Mouse (Mus musculus) megakaryocyte progenitor cell, adult 5-6 weeks (primary cell): ENCODE data around the gene Kcnq5. TPM values are rescaled to one million over a fixed set of nuclear protein-coding genes. Genes with fewer than 3 reads are reported as not detected.

Experiments used
- ATAC-seq: replicated peaks from 2 replicates; pipeline ENCODE4 v1.8.0; 2016; ENCODE audit warnings: mild to moderate bottlenecking, moderate TSS enrichment, inconsistent platforms; ENCODE audit not compliant: poor library complexity
- total RNA-seq, 2 experiments: library from RNA; stranded (forward) in 1 of 2; stranded (reverse) in 1 of 2; fragments of 157-497, 149-512 nt in 1 of 2; fragments of 200-1000 nt in 1 of 2; gene quantifications; 2 replicates each; pipeline versions ENCODE4 v1.2.3 to v1.2.4; 2015 to 2017

Kcnq5 gene
- total RNA-seq, 2 experiments from 2014 or later: 3.1 to 6.4 TPM

GRCm38 (mm10) chr1:21499815-21500534 is 461.8 kb downstream of the Kcnq5 start:
- no peak for ATAC-seq

DNA sequence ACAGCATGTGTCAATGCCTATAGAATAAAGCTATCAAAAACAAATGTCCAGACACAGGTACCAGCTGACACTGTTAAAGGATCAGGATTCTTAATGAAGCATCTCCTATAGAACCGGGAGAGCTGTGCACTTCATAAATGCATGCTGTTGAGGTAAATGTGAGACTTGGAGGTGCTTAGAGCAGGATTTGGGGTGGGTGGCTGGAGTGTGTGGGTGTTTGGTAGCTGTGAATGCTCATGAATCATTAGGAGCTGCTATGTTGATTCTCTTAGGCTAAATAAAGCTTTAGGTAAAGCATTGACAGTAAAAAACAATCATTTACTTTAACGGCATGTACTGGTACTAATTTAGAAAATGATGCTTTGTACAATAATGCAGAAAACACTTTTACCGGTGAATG is 465.4 kb downstream of the Kcnq5 start:
- ATAC-seq: no peak

DNA sequence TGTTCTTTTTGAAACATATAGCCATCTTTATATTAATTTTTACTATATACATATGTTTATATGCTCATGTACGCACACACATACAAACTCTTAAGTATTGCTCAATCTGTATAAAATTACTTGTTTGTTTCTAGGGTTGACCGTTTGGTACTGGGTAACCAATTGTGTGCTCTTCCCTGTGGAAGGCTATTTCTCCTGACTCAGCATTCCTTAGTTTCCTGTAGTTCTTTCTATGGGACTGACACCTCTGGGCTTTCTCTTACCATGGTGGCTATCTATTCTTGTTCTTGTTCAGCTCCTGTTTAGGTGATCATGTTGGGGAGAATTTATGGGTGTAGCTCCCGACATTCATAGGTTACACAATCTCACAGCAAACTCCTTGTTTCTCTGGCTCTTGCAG is 473.1 kb downstream of the Kcnq5 start:
- no peak for ATAC-seq

DNA sequence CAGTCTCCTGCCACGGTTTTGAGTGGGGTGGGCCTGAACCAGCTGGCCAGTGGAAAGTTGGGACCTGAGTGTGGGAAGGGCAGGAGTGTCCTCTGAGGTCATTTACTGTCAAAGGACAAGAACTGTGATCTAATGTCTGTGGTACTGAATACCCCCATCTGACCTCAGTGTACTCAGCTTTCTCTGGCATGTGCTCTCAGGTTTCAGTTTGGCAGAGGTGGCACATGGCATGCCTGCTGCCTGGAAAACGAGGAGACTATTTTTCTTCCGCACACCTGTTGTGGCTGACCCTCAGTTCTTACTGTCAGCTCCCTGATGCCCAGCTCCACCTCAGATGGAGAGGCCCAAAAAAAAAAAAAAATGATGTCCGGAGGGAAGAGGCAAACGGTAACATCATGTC is 475.5 kb downstream of the Kcnq5 start:
- ATAC-seq: no peak

DNA sequence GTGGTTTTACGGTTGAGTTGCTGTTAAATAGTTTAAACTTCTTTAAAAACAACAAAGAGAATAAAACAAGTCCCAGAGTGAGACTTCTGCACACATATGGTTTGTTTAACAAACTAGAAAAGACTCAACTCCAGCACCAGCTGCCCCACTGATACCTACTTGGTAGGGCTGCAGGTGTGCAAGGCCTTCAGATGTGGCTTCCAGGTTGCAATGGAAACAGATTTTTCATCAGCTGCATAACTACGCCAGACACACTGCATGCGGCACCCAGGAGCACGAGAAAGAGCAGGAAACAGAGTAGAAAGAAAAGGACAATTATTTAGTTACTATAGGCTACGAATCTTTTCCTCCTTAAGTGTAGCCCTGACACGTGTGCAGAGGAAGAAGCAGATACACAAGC is 492.4 kb downstream of the Kcnq5 start:
- ATAC-seq: no peak

- ATAC-seq: no peak
These were observed 495.3 kb downstream of the Kcnq5 start for GRCm38 (mm10) chr1:21466431-21466830.

- ATAC-seq: peak; percentile 97
These were observed 500.6 kb downstream of the Kcnq5 start for GRCm38 (mm10) chr1:21460941-21461689.

- ATAC-seq: no peak
These were observed 503.2 kb downstream of the Kcnq5 start for GRCm38 (mm10) chr1:21458581-21458980.

DNA sequence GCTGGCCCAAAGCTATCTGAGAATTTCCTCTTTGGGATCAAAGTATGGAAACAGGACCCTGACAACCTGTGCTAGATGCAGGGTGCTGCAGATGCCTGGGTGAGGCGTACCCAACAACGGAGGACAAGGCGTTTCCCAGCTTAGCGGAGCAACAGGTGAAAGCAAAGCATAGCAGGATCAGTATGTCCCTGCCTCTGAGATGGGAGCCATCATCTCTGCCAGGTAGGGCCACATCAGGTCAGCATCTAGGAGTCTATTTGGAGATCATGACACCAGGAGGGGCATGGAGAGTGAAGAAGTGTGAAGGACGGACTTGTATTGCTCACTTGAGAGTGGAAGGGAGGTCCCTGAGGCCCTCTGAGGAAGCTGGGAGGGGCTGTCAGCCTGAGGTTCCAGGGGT is 505.8 kb downstream of the Kcnq5 start:
- no peak for ATAC-seq

DNA sequence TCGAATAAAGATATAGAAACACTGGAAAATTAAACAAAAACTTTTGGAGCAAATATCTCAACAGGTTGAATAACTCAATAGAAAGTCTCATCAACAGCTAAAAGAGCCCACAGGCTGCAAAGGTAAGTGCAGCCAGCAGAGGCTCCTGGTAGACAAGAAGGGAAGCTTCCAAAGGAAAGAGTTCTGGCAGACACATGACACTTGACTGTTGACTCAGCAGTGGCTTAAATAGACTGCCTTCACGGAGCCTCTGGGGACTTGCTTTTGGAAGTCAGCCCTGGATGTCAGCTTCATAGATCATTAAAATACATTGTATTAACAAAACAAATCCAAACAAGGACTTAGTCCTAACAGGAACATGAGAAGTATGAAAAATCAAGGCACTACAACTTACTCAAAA is 513.5 kb downstream of the Kcnq5 start:
- no peak for ATAC-seq

DNA sequence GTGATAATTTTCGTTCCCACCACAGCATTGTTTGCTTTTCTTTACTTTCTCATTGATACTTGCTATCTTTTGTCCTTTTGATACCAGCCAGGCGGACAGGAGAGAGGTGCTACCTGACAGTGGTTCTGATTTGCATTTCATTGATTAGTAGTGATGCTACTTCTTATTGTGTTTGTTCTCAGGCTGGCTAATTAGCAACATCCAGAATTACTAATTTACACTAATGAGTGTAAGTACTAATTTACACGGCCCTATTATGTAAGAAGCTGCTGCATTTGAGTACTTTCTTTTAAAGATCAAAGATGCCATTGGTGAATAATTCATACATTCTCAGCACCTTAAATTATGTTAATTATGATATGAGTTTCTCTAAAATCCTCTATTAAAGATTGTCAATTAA is 525.0 kb downstream of the Kcnq5 start:
- no peak for ATAC-seq

- no peak for ATAC-seq
These were observed 526.9 kb downstream of the Kcnq5 start for GRCm38 (mm10) chr1:21434853-21435252.

DNA sequence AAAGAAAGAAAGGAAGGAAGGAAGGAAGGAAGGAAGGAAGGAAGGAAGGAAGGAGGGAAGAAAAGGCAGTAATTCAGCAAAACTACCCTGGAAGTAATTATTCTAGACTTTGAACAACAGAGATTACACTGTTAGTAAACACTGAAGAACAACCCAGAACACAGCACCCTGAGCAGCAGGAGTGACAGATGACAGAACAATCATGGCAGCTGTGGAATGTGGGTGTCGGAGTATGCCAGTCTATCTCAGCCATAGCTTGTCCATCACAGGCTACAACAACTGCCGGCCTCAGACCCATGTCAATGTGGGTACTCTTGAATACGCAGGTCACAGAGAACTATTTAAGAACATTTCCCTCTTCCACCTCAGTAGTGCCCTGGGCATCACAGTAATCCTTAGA is 530.1 kb downstream of the Kcnq5 start:
- ATAC-seq: no peak

- ATAC-seq: no peak
These were observed 533.7 kb downstream of the Kcnq5 start for GRCm38 (mm10) chr1:21428079-21428478.

- no peak for ATAC-seq
These were observed 536.1 kb downstream of the Kcnq5 start for GRCm38 (mm10) chr1:21425654-21426053.

DNA sequence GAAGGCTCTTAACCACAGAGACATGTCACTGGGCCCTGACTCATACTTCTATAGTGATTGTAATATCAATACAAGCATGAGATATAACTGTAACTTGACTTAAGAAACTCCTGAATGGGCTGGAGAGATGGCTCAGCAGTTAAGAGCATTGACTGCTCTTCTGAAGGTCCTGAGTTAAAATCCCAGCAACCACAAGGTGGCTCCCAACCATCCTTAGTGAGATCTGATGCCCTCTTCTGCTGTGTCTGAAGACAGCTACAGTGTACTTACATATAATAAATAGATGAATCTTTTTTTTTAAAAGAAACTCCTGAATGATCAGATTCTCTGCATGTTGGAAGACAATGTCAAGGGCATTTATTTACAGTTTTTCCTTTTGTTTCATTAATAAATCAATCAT is 542.4 kb downstream of the Kcnq5 start:
- ATAC-seq: no peak

- ATAC-seq: no peak
These were observed 549.6 kb downstream of the Kcnq5 start for GRCm38 (mm10) chr1:21412197-21412555.

GRCm38 (mm10) chr1:21411331-21412196 is 550.2 kb downstream of the Kcnq5 start:
- peak; percentile 96 for ATAC-seq

DNA sequence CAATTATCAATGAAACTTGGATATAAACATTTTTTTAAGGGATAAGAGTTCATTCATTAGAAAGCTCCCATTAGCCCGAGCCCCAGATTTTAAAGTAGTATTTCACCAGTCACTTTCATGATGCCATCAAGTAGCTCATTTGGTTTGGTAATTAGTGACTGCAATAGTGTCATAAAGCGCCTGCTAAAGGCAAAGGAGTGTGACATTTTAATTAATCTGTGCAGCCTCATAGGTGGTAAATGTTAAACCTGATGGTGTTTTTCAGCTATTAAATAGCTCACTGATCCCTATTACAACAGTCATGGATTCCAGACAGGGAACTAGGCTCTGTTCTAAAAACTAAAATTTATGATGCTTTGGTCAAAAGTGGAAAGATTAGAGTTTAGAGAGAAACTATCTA is 554.5 kb downstream of the Kcnq5 start:
- ATAC-seq: no peak

- ATAC-seq: no peak
These were observed 558.9 kb downstream of the Kcnq5 start for GRCm38 (mm10) chr1:21402804-21403203.

GRCm38 (mm10) chr1:21391138-21391671 is 570.5 kb downstream of the Kcnq5 start:
- ATAC-seq: no peak
